Mouse (Mus musculus) bone marrow macrophage, adult 2 months (primary cell): ENCODE results near the gene Fbxw10. TPM values are rescaled to one million over a fixed set of nuclear protein-coding genes. Genes with fewer than 3 reads are reported as not detected.

Source experiments
- H3K27ac ChIP-seq: 2 replicates; pipeline ENCODE4 v1.5.1; 2012; ENCODE audit warnings: low read depth, low read length; ENCODE audit not compliant: insufficient read depth
- H3K4me1 ChIP-seq: 2 replicates; pipeline ENCODE4 v1.6.1; 2012; ENCODE audit warnings: low read length; ENCODE audit not compliant: control insufficient read depth, insufficient read depth
- H3K4me3 ChIP-seq: 2 replicates; pipeline ENCODE4 v1.5.1; 2012; ENCODE audit warnings: mild to moderate bottlenecking, low read length, moderate library complexity; ENCODE audit not compliant: insufficient read depth
- CTCF ChIP-seq: IDR thresholded peaks from 2 replicates; pipeline ENCODE4 v1.5.1; 2012; ENCODE audit warnings: low read depth, mild to moderate bottlenecking, low read length, moderate library complexity
- POLR2A ChIP-seq: IDR thresholded peaks from 2 replicates; pipeline ENCODE4 v1.6.1; 2012; ENCODE audit warnings: mild to moderate bottlenecking, low read depth, low read length, borderline replicate concordance
- polyA plus RNA-seq: library from polyadenylated mRNA; stranded (reverse); fragments of >200 nt; gene quantifications from 2 replicates; pipeline ENCODE4 v1.2.4, GENCODE M21; 2012; ENCODE audit not compliant: missing spikeins, insufficient read depth, insufficient read length

Fbxw10 gene
- polyA plus RNA-seq, 1 experiment, result 4.1 TPM

DNA sequence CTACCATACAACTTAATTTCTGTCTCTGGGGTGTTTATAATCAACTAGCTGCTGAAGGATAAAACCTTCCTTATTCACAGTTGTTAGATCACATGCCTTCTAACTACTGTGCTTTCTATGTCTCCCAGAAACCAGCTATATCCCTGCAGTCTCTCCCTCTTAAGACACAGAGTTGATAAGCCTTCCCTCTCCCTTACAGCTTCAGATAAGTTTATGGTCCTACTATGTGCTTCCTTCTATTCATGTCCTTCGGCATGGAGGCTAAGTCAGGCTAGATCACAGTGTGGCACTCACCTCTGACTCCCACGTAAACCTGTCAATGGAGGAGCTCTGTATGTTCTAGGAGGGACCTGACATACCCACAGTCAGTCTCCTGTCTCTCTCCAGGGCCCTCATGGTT is 16.5 kb upstream of the Fbxw10 start:
- Histone ChIP-seq H3K27ac (no peak overlapping the region), H3K4me3 (no peak overlapping the region), H3K4me1 (no peaks in the 10 kb centered on the region)
- TF ChIP-seq CTCF, result no peak
- no peak for TF ChIP-seq POLR2A

- H3K4me3 ChIP-seq, result no peak overlapping the region
- no peak overlapping the region for H3K27ac ChIP-seq
- TF ChIP-seq POLR2A (no peak), CTCF (no peak)
- no peaks in the 10 kb centered on the region for H3K4me1 ChIP-seq
These were observed 15.0 kb upstream of the Fbxw10 start for GRCm38 (mm10) chr11:62831906-62832305.

GRCm38 (mm10) chr11:62844562-62844961 is 2.3 kb upstream of the Fbxw10 start:
- Histone ChIP-seq H3K4me1 (peaks cover 31% of the 10 kb centered on the region), H3K27ac (no peak overlapping the region), H3K4me3 (no peak overlapping the region)
- TF ChIP-seq POLR2A (no peak), CTCF (no peak)

DNA sequence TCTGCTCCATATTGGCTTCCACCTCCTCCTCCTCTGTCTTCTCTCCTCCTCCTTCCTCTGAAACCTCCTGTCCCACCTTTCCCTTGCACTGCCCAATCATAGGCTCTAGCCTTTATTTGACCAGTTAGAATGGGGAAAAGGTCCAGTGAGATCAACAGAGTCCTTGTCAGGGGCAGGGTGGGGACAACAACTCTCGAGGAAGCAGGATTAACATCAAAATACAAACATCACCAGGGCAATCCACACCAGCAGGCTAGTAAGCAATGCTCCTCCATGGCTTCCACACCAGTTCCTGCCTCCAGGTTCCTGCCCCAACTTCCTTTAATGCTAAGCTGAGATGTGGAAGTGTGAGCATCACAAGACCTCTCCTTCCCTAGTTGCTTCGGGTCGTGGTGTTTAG is 1.1 kb upstream of the Fbxw10 start:
- no peak for TF ChIP-seq CTCF
- no peak for TF ChIP-seq POLR2A
- Histone ChIP-seq H3K4me1 (peaks cover 33% of the 10 kb centered on the region), H3K27ac (peak overlapping the region; percentile 27), H3K4me3 (no peak overlapping the region)

- TF ChIP-seq POLR2A, result no peak
- no peak for TF ChIP-seq CTCF
- H3K4me3 ChIP-seq, result peak overlapping the region; percentile 58
- peaks cover 22% of the 10 kb centered on the region for H3K4me1 ChIP-seq
- H3K27ac ChIP-seq, result peak overlapping the region; percentile 82
These were observed 854 bp downstream of the Fbxw10 start for GRCm38 (mm10) chr11:62847655-62848191.

GRCm38 (mm10) chr11:62848301-62848700 is 1.4 kb downstream of the Fbxw10 start:
- Histone ChIP-seq H3K4me1 (peaks cover 22% of the 10 kb centered on the region), H3K27ac (peak overlapping the region; percentile 22; the same call in 1 of the 2 replicates), H3K4me3 (no peak overlapping the region)
- TF ChIP-seq CTCF, result no peak
- TF ChIP-seq POLR2A, result no peak

DNA sequence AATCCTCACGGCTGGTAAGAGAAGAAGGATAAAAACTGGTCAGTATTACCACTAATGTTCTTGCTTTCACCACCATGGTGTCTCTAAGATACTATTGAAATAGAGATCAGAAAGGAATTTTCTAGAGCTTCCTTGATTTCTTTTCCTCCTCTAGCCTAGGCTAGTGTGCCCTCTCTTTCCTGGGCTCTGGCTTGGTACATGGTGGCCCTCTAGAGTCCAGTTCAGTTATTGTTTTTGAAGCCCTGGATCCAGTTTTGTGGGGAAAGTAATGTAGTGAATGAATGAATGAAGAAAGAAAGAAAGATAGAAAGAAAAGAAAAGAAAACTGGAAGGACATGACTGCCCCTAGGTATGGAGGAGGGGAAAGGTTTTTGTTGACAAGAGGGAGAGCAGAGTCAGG is 4.3 kb downstream of the Fbxw10 start:
- Histone ChIP-seq H3K4me3 (no peak overlapping the region), H3K4me1 (peaks cover 19% of the 10 kb centered on the region), H3K27ac (no peak overlapping the region)
- TF ChIP-seq POLR2A (no peak), CTCF (no peak)

- H3K27ac ChIP-seq, result no peak overlapping the region
- peaks cover 6% of the 10 kb centered on the region; the same call in 1 of the 2 replicates for H3K4me1 ChIP-seq
- H3K4me3 ChIP-seq, result no peak overlapping the region
- no peak for TF ChIP-seq CTCF
- TF ChIP-seq POLR2A, result no peak
These were observed 6.5 kb downstream of the Fbxw10 start for GRCm38 (mm10) chr11:62853334-62853733.

DNA sequence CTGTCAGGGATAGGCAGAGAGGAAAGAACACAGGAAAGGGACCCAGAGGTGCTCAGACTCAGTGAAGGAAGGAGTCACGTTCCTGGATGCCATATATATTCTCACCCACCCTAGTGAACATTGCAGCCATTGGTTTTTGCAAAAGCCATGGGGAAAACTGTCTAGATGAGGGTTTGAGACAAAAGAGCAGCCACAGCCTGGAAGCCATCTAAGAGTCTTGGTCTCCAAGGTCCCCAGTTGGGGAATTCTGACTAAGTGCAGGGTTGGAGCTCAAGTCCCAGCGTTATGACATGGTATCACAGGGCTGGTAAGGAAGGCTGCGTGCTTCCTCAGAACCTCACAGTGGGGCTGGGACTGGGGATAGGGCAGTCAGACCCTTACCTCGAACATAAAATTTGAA is 18.7 kb downstream of the Fbxw10 start:
- H3K27ac ChIP-seq, result no peak overlapping the region
- no peak overlapping the region for H3K4me3 ChIP-seq
- no peak for TF ChIP-seq POLR2A
- no peak for TF ChIP-seq CTCF
- peaks cover 11% of the 10 kb centered on the region for H3K4me1 ChIP-seq

GRCm38 (mm10) chr11:62866685-62867084 is 19.8 kb downstream of the Fbxw10 start:
- peaks cover 11% of the 10 kb centered on the region for H3K4me1 ChIP-seq
- no peak for TF ChIP-seq POLR2A
- no peak for TF ChIP-seq CTCF
- no peak overlapping the region for H3K4me3 ChIP-seq
- H3K27ac ChIP-seq, result no peak overlapping the region

- Histone ChIP-seq H3K27ac (no peak overlapping the region), H3K4me3 (no peak overlapping the region), H3K4me1 (peaks cover 11% of the 10 kb centered on the region)
- TF ChIP-seq POLR2A (no peak), CTCF (no peak)
These were observed 22.3 kb downstream of the Fbxw10 start for GRCm38 (mm10) chr11:62869201-62869600.
